Mouse (Mus musculus): Measurements from ENCODE around the gene Stk39. TPM values are rescaled to one million over a fixed set of nuclear protein-coding genes. Genes with fewer than 3 reads are reported as not detected.

Stk39 gene
- polyA plus RNA-seq, 2 experiments, result 0.93 to 1.7 TPM

DNA sequence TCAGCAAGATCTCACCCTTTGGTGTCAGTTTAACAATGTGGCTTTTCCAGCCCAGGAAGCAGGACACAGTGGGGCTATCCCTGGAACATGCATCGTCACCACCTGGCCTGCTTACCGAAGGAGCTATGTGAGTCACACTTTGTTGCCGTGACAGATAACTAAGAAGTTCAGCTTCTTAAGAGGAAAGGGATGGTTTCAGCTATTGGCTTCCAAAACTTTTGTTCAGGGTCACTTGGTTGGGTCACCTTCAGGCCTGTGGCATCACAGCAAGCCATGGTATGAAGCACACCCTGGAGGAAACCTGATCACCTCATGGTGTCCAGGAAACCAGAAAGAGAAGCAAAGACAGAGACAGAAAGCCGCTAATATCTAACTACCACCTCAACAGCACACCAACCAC, 128.3 kb downstream of the Stk39 start:
- ATAC-seq (ENCODE audit: insufficient read depth), result no peak
- Histone ChIP-seq H3K36me3 (replicated peaks; ENCODE audit: control insufficient read depth, insufficient read depth, low read depth) (no peaks in the 10 kb centered on the region), H3K4me3 (ENCODE audit: insufficient read depth in 1 of 2, low read depth in 2 of 2, low read length in 2 of 2) (no peak overlapping the region), H3K9ac (replicated peaks) (no peak overlapping the region), H3K9me3 (ENCODE audit: control insufficient read depth, low read length) (no peaks in the 10 kb centered on the region), H3K4me1 (replicated peaks; ENCODE audit: control insufficient read depth in 2 of 2, insufficient read depth in 2 of 2, low read length in 1 of 2) (no peaks in the 10 kb centered on the region), H3K27ac (no peak overlapping the region), H3K27me3 (ENCODE audit: control insufficient read depth, insufficient read depth, low read length) (no peaks in the 10 kb centered on the region), H3K4me2 (ENCODE audit: low read depth) (no peak overlapping the region)
- no peak for DNase-seq (ENCODE audit: low read depth in 3 of 3, low spot score in 3 of 3)
- 80% methylated on average over 4 of the region's 4 CpGs for WGBS (ENCODE audit: insufficient replicate concordance)
- TF ChIP-seq EP300 (IDR thresholded peaks at IDR 0.05; ENCODE audit: low read depth), result no peak

GRCm38 (mm10) chr2:68342122-68342646, 129.9 kb downstream of the Stk39 start:
- WGBS (ENCODE audit: insufficient replicate concordance), result 60% methylated on average over 7 of the region's 7 CpGs
- Histone ChIP-seq H3K4me2 (ENCODE audit: low read depth) (no peak overlapping the region), H3K36me3 (replicated peaks; ENCODE audit: control insufficient read depth, insufficient read depth, low read depth) (no peaks in the 10 kb centered on the region), H3K27ac (no peak overlapping the region), H3K9me3 (ENCODE audit: control insufficient read depth, low read length) (no peaks in the 10 kb centered on the region), H3K27me3 (ENCODE audit: control insufficient read depth, insufficient read depth, low read length) (no peaks in the 10 kb centered on the region), H3K9ac (replicated peaks) (no peak overlapping the region), H3K4me3 (ENCODE audit: insufficient read depth in 1 of 2, low read depth in 2 of 2, low read length in 2 of 2) (no peak overlapping the region), H3K4me1 (replicated peaks; ENCODE audit: control insufficient read depth in 2 of 2, insufficient read depth in 2 of 2, low read length in 1 of 2) (no peaks in the 10 kb centered on the region)
- ATAC-seq (ENCODE audit: insufficient read depth), result no peak
- no peak for DNase-seq (ENCODE audit: low read depth in 3 of 3, low spot score in 3 of 3)
- TF ChIP-seq CTCF (IDR thresholded peaks at IDR 0.05; ENCODE audit: low read depth), result no peak
- TF ChIP-seq EP300 (IDR thresholded peaks at IDR 0.05; ENCODE audit: low read depth), result no peak

DNA sequence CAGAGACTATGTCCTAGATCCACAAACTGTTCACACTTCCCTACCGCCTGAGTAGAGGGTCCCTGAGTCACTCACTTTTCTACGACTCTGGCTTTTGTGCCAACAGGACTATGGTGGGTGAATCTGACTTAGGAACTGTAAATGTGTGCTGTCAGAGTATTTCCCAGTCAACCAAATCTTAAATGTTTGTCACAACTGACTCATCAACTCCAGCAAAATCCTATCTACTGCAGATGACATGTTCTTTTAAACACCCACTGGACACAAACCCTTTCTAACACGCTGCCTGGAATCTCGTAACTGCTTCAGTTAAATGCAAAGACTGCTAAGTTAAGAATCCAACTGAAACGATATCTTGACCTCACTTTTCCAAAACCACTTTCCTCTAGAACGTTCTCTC, 135.2 kb downstream of the Stk39 start:
- H3K4me1 ChIP-seq (replicated peaks; ENCODE audit: control insufficient read depth in 2 of 2, insufficient read depth in 2 of 2, low read length in 1 of 2), result no peaks in the 10 kb centered on the region
- H3K36me3 ChIP-seq (replicated peaks; ENCODE audit: control insufficient read depth, insufficient read depth, low read depth), result no peaks in the 10 kb centered on the region
- no peak overlapping the region for H3K4me2 ChIP-seq (ENCODE audit: low read depth)
- no peaks in the 10 kb centered on the region for H3K9me3 ChIP-seq (ENCODE audit: control insufficient read depth, low read length)
- no peak for DNase-seq (ENCODE audit: low read depth in 3 of 3, low spot score in 3 of 3)
- TF ChIP-seq EP300 (IDR thresholded peaks at IDR 0.05; ENCODE audit: low read depth), result no peak
- TF ChIP-seq CTCF (IDR thresholded peaks at IDR 0.05; ENCODE audit: low read depth), result no peak
- no peak overlapping the region for H3K27ac ChIP-seq
- H3K27me3 ChIP-seq (ENCODE audit: control insufficient read depth, insufficient read depth, low read length), result no peaks in the 10 kb centered on the region
- ATAC-seq (ENCODE audit: insufficient read depth), result no peak
- H3K4me3 ChIP-seq (ENCODE audit: insufficient read depth in 1 of 2, low read depth in 2 of 2, low read length in 2 of 2), result no peak overlapping the region
- no peak overlapping the region for H3K9ac ChIP-seq (replicated peaks)
- 69% methylated on average over 6 of the region's 6 CpGs for WGBS (ENCODE audit: insufficient replicate concordance)

DNA sequence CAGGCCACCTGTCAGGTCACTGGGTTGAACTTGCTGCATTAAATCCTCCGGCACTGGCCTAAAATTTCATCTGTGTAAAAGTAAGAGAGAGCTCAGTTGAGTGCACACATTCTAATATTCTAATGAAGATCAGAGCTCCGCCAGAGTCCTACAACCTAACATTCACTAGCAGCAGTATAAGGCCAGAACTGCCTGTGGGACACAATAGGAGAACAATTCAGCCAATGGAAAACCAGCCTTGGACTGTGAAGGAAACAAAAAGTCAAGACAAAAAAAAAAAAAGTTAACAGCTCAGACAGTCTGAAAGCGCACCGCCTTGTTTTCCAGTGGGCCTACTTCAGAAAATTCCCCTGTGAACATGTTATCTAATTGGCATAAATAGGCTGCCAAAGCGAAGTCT, 137.1 kb downstream of the Stk39 start:
- WGBS (ENCODE audit: insufficient replicate concordance), result 71% methylated on average over 5 of the region's 5 CpGs
- no peak for DNase-seq (ENCODE audit: low read depth in 3 of 3, low spot score in 3 of 3)

GRCm38 (mm10) chr2:68325306-68325705, 146.8 kb downstream of the Stk39 start:
- TF ChIP-seq CTCF (IDR thresholded peaks at IDR 0.05; ENCODE audit: low read depth), result no peak
- no peak for TF ChIP-seq EP300 (IDR thresholded peaks at IDR 0.05; ENCODE audit: low read depth)
- H3K4me3 ChIP-seq (ENCODE audit: insufficient read depth in 1 of 2, low read depth in 2 of 2, low read length in 2 of 2), result no peak overlapping the region
- H3K36me3 ChIP-seq (replicated peaks; ENCODE audit: control insufficient read depth, insufficient read depth, low read depth), result no peaks in the 10 kb centered on the region
- H3K9me3 ChIP-seq (ENCODE audit: control insufficient read depth, low read length), result no peaks in the 10 kb centered on the region
- no peaks in the 10 kb centered on the region for H3K4me1 ChIP-seq (replicated peaks; ENCODE audit: control insufficient read depth in 2 of 2, insufficient read depth in 2 of 2, low read length in 1 of 2)
- no peak overlapping the region for H3K27ac ChIP-seq
- 48% methylated on average over 5 of the region's 5 CpGs for WGBS (ENCODE audit: insufficient replicate concordance)
- H3K27me3 ChIP-seq (ENCODE audit: control insufficient read depth, insufficient read depth, low read length), result no peaks in the 10 kb centered on the region
- ATAC-seq (ENCODE audit: insufficient read depth) (no peak), DNase-seq (ENCODE audit: low read depth in 3 of 3, low spot score in 3 of 3) (no peak)
- no peak overlapping the region for H3K9ac ChIP-seq (replicated peaks)
- H3K4me2 ChIP-seq (ENCODE audit: low read depth), result no peak overlapping the region

More for the DNA sequence above, 137.1 kb downstream of the Stk39 start:
- Histone ChIP-seq H3K4me3 (ENCODE audit: insufficient read depth in 1 of 2, low read depth in 2 of 2, low read length in 2 of 2) (no peak overlapping the region), H3K27me3 (ENCODE audit: control insufficient read depth, insufficient read depth, low read length) (no peaks in the 10 kb centered on the region), H3K9ac (replicated peaks) (no peak overlapping the region), H3K4me1 (replicated peaks; ENCODE audit: control insufficient read depth in 2 of 2, insufficient read depth in 2 of 2, low read length in 1 of 2) (no peaks in the 10 kb centered on the region), H3K36me3 (replicated peaks; ENCODE audit: control insufficient read depth, insufficient read depth, low read depth) (no peaks in the 10 kb centered on the region), H3K9me3 (ENCODE audit: control insufficient read depth, low read length) (no peaks in the 10 kb centered on the region), H3K4me2 (ENCODE audit: low read depth) (no peak overlapping the region), H3K27ac (no peak overlapping the region)
- no peak for ATAC-seq (ENCODE audit: insufficient read depth)
- no peak for TF ChIP-seq CTCF (IDR thresholded peaks at IDR 0.05; ENCODE audit: low read depth)

Data from liver, embryonic 14.5 days (tissue).